Mouse (Mus musculus): ENCODE measurements around the gene Sucla2. TPM values are rescaled to one million over a fixed set of nuclear protein-coding genes. Genes with fewer than 3 reads are reported as not detected.

The Sucla2 gene
- polyA plus RNA-seq, 1 experiment from 2014 or later: 110 TPM

DNA sequence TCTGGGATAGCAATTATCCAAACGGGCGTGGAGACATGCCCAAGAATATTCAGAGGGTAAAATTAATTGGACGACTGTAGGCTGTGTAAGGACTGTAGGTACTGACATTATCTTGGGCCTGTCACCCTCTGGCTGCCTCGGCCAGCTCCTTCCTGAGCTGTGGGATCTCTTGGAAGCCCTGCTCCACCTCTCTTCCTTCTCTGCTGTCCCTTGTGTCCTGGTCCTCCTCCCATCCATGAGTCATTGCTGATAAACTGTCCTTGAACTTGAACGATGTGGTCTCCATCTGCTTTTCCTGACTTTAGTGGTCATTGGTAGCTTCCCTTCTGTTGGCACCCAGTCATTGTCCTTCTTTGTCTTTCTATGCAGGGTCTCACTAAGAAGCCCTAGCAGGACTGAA, 38.5 kb upstream of the Sucla2 start:
- Histone ChIP-seq H3K4me2 (replicated peaks; ENCODE audit: low read depth, low read length) (no peak overlapping the region), H3K27me3 (ENCODE audit: control insufficient read depth, insufficient read depth, low read length) (no peaks in the 10 kb centered on the region), H3K9me3 (ENCODE audit: control insufficient read depth, low read depth, low read length) (peaks cover 3% of the 10 kb centered on the region; the same call in 1 of the 2 replicates), H3K36me3 (ENCODE audit: control insufficient read depth, insufficient read depth, low read length) (no peaks in the 10 kb centered on the region), H3K4me3 (ENCODE audit: low read depth, low read length) (no peak overlapping the region), H3K4me1 (ENCODE audit: control insufficient read depth, insufficient read depth, low read length) (no peaks in the 10 kb centered on the region), H3K27ac (ENCODE audit: low read length) (no peak overlapping the region), H3K9ac (replicated peaks; ENCODE audit: low read depth, low read length) (no peak overlapping the region)
- ATAC-seq (ENCODE audit: insufficient number of reproducible peaks, insufficient read depth, low FRiP score, low read depth): no peak
- WGBS: 83% methylated on average over 5 of the region's 5 CpGs

GRCm38 (mm10) chr14:73493356-73493755, 31.8 kb upstream of the Sucla2 start:
- H3K9me3 ChIP-seq (ENCODE audit: control insufficient read depth, low read depth, low read length): peaks cover 3% of the 10 kb centered on the region; the same call in 1 of the 2 replicates
- no peaks in the 10 kb centered on the region for H3K36me3 ChIP-seq (ENCODE audit: control insufficient read depth, insufficient read depth, low read length)
- no peak overlapping the region for H3K27ac ChIP-seq (ENCODE audit: low read length)
- H3K4me3 ChIP-seq (ENCODE audit: low read depth, low read length): no peak overlapping the region
- no peak overlapping the region for H3K4me2 ChIP-seq (replicated peaks; ENCODE audit: low read depth, low read length)
- H3K4me1 ChIP-seq (ENCODE audit: control insufficient read depth, insufficient read depth, low read length): no peaks in the 10 kb centered on the region
- no peaks in the 10 kb centered on the region for H3K27me3 ChIP-seq (ENCODE audit: control insufficient read depth, insufficient read depth, low read length)
- WGBS: 95% methylated on average over 6 of the region's 6 CpGs
- H3K9ac ChIP-seq (replicated peaks; ENCODE audit: low read depth, low read length): no peak overlapping the region
- ATAC-seq (ENCODE audit: insufficient number of reproducible peaks, insufficient read depth, low FRiP score, low read depth): no peak

GRCm38 (mm10) chr14:73494122-73494521, 31.0 kb upstream of the Sucla2 start:
- H3K4me2 ChIP-seq (replicated peaks; ENCODE audit: low read depth, low read length): no peak overlapping the region

DNA sequence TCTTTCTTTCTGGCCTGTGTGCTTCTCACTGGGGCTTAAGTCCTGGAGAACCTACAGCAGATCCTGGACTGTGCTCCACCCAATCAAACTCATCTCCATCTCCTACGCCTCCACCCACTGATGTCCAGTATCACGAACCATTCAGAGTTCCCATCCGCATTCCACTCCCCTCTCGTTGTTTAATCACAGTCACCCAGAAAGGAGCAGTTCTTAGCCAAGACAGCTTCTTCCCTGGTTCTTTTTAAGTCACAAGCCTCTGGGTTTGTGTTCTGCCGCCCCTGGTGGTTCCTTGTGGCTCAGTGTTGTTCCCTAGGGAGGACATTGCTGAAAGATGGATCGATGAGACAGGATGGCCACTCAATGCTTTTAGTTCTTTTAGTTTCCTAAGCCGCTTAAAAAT, 29.4 kb upstream of the Sucla2 start:
- no peak for ATAC-seq (ENCODE audit: insufficient number of reproducible peaks, insufficient read depth, low FRiP score, low read depth)

More at GRCm38 (mm10) chr14:73494122-73494521, 31.0 kb upstream of the Sucla2 start:
- peaks cover 3% of the 10 kb centered on the region; the same call in 1 of the 2 replicates for H3K9me3 ChIP-seq (ENCODE audit: control insufficient read depth, low read depth, low read length)
- H3K27ac ChIP-seq (ENCODE audit: low read length): no peak overlapping the region
- whole genome bisulfite sequencing: 76% methylated on average over 6 of the region's 6 CpGs
- H3K9ac ChIP-seq (replicated peaks; ENCODE audit: low read depth, low read length): no peak overlapping the region
- no peaks in the 10 kb centered on the region for H3K27me3 ChIP-seq (ENCODE audit: control insufficient read depth, insufficient read depth, low read length)
- no peaks in the 10 kb centered on the region for H3K4me1 ChIP-seq (ENCODE audit: control insufficient read depth, insufficient read depth, low read length)
- ATAC-seq (ENCODE audit: insufficient number of reproducible peaks, insufficient read depth, low FRiP score, low read depth): no peak
- H3K36me3 ChIP-seq (ENCODE audit: control insufficient read depth, insufficient read depth, low read length): no peaks in the 10 kb centered on the region
- H3K4me3 ChIP-seq (ENCODE audit: low read depth, low read length): no peak overlapping the region

GRCm38 (mm10) chr14:73501283-73501682, 23.8 kb upstream of the Sucla2 start:
- Histone ChIP-seq H3K27me3 (ENCODE audit: control insufficient read depth, insufficient read depth, low read length) (no peaks in the 10 kb centered on the region), H3K4me1 (ENCODE audit: control insufficient read depth, insufficient read depth, low read length) (0 out of 2 replicates have a peak, but pooled peaks cover 2% of the 10 kb centered on the region), H3K9me3 (ENCODE audit: control insufficient read depth, low read depth, low read length) (no peaks in the 10 kb centered on the region), H3K9ac (replicated peaks; ENCODE audit: low read depth, low read length) (no peak overlapping the region), H3K27ac (ENCODE audit: low read length) (no peak overlapping the region), H3K4me3 (ENCODE audit: low read depth, low read length) (no peak overlapping the region), H3K4me2 (replicated peaks; ENCODE audit: low read depth, low read length) (no peak overlapping the region), H3K36me3 (ENCODE audit: control insufficient read depth, insufficient read depth, low read length) (no peaks in the 10 kb centered on the region)
- 90% methylated on average over 9 of the region's 9 CpGs for WGBS
- no peak for ATAC-seq (ENCODE audit: insufficient number of reproducible peaks, insufficient read depth, low FRiP score, low read depth)

More for the DNA sequence above, 29.4 kb upstream of the Sucla2 start:
- WGBS: 72% methylated on average over 7 of the region's 7 CpGs
- Histone ChIP-seq H3K9ac (replicated peaks; ENCODE audit: low read depth, low read length) (no peak overlapping the region), H3K4me2 (replicated peaks; ENCODE audit: low read depth, low read length) (no peak overlapping the region), H3K9me3 (ENCODE audit: control insufficient read depth, low read depth, low read length) (peaks cover 3% of the 10 kb centered on the region; the same call in 1 of the 2 replicates), H3K36me3 (ENCODE audit: control insufficient read depth, insufficient read depth, low read length) (no peaks in the 10 kb centered on the region), H3K4me1 (ENCODE audit: control insufficient read depth, insufficient read depth, low read length) (no peaks in the 10 kb centered on the region), H3K27ac (ENCODE audit: low read length) (no peak overlapping the region), H3K4me3 (ENCODE audit: low read depth, low read length) (no peak overlapping the region), H3K27me3 (ENCODE audit: control insufficient read depth, insufficient read depth, low read length) (no peaks in the 10 kb centered on the region)

- 0 out of 2 replicates have a peak, but pooled peaks cover 2% of the 10 kb centered on the region for H3K4me1 ChIP-seq (ENCODE audit: control insufficient read depth, insufficient read depth, low read length)
- no peaks in the 10 kb centered on the region for H3K27me3 ChIP-seq (ENCODE audit: control insufficient read depth, insufficient read depth, low read length)
- H3K27ac ChIP-seq (ENCODE audit: low read length): no peak overlapping the region
- H3K4me3 ChIP-seq (ENCODE audit: low read depth, low read length): no peak overlapping the region
- H3K9ac ChIP-seq (replicated peaks; ENCODE audit: low read depth, low read length): no peak overlapping the region
- WGBS: 49% methylated on average over 6 of the region's 6 CpGs
- no peak for ATAC-seq (ENCODE audit: insufficient number of reproducible peaks, insufficient read depth, low FRiP score, low read depth)
- no peak overlapping the region for H3K4me2 ChIP-seq (replicated peaks; ENCODE audit: low read depth, low read length)
- H3K36me3 ChIP-seq (ENCODE audit: control insufficient read depth, insufficient read depth, low read length): no peaks in the 10 kb centered on the region
- H3K9me3 ChIP-seq (ENCODE audit: control insufficient read depth, low read depth, low read length): no peaks in the 10 kb centered on the region
These were observed 23.4 kb upstream of the Sucla2 start for GRCm38 (mm10) chr14:73501721-73502120.

DNA sequence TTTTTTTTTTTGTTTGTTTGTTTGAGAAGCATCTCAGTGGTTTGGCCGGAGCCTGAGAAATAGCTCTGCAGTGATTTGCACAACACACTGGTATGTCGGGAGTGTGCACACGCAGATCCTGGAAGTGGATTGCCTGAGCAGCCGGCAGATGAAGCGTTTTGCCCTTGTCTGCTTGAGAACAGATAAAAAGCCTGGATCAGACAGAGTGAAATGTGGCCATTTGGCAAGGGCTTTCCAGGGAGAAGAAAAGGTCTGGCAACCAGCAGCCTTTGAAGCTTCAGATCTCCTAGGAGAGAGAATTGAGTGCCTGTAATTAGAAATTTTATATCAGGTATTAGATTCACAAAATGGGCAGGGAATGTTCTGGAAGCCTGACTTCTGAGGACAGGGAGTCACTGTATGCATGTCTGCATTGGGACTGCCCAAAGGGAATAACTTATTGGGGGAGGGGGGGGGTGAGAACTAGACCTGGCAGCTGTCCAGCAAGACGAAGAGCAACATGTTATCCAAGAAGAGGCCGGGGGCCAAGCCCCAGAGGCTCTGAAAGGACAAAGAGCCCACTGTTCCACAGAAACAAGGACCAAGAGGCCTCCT, 22.4 kb upstream of the Sucla2 start:
- no peak overlapping the region for H3K9ac ChIP-seq (replicated peaks; ENCODE audit: low read depth, low read length)

DNA sequence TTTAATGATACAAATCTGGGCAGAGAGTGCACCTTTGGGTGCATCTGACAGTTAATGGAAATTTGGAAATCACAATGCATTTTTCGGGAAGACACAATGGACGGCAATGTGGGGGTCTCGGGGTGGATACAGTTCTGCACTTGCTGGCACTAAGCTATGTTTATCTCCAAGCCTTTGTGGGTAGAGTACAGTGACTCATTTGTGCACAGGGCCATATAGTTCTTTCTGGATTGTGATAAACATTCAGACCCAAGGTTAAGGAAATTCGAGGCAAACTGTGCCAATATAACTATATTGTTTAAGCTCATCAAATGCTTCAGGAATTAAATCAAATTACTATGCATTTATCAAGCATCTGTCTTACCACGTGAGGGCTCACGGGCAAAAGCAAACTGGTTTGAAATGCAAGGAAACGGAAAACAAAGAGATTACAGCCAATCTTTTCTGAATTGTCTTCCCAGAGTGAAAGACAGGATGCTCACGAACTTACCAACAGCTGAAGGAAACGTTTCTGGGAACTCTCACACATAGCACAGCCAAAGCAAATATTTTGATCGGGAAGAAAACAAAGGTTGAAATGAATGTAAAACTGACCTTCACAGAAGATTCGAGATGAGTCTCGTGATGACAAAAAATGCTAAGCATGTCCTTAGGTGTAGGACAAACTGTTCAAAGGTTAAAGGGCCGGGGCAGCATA, 21.7 kb upstream of the Sucla2 start:
- ATAC-seq (ENCODE audit: insufficient number of reproducible peaks, insufficient read depth, low FRiP score, low read depth): no peak; the same call in 1 of the 2 replicates
- 0 out of 2 replicates have a peak, but pooled peaks cover 2% of the 10 kb centered on the region for H3K4me1 ChIP-seq (ENCODE audit: control insufficient read depth, insufficient read depth, low read length)
- 60% methylated on average over 13 of the region's 13 CpGs for WGBS
- no peaks in the 10 kb centered on the region for H3K36me3 ChIP-seq (ENCODE audit: control insufficient read depth, insufficient read depth, low read length)
- no peak overlapping the region for H3K4me2 ChIP-seq (replicated peaks; ENCODE audit: low read depth, low read length)
- H3K4me3 ChIP-seq (ENCODE audit: low read depth, low read length): no peak overlapping the region
- no peaks in the 10 kb centered on the region for H3K27me3 ChIP-seq (ENCODE audit: control insufficient read depth, insufficient read depth, low read length)
- H3K27ac ChIP-seq (ENCODE audit: low read length): 0 out of 2 replicates have a peak overlapping the region, but pooled peaks have one; percentile 21
- no peaks in the 10 kb centered on the region for H3K9me3 ChIP-seq (ENCODE audit: control insufficient read depth, low read depth, low read length)
- H3K9ac ChIP-seq (replicated peaks; ENCODE audit: low read depth, low read length): no peak overlapping the region

More for the DNA sequence above, 22.4 kb upstream of the Sucla2 start:
- peak overlapping the region; percentile 16; the same call in 1 of the 2 replicates for H3K27ac ChIP-seq (ENCODE audit: low read length)
- H3K4me3 ChIP-seq (ENCODE audit: low read depth, low read length): no peak overlapping the region
- ATAC-seq (ENCODE audit: insufficient number of reproducible peaks, insufficient read depth, low FRiP score, low read depth): 0 out of 2 replicates have a peak, but pooled peaks have one; percentile 35
- 0 out of 2 replicates have a peak, but pooled peaks cover 2% of the 10 kb centered on the region for H3K4me1 ChIP-seq (ENCODE audit: control insufficient read depth, insufficient read depth, low read length)
- no peaks in the 10 kb centered on the region for H3K27me3 ChIP-seq (ENCODE audit: control insufficient read depth, insufficient read depth, low read length)
- no peak overlapping the region for H3K4me2 ChIP-seq (replicated peaks; ENCODE audit: low read depth, low read length)
- H3K36me3 ChIP-seq (ENCODE audit: control insufficient read depth, insufficient read depth, low read length): no peaks in the 10 kb centered on the region
- 39% methylated on average over 7 of the region's 7 CpGs for WGBS
- no peaks in the 10 kb centered on the region for H3K9me3 ChIP-seq (ENCODE audit: control insufficient read depth, low read depth, low read length)
